Mouse (Mus musculus) limb, embryonic 13.5 days (tissue): ENCODE data around the gene Mphosph9. TPM values are rescaled to one million over a fixed set of nuclear protein-coding genes. Genes with fewer than 3 reads are reported as not detected.

Source experiments
- ATAC-seq: fragments of 200-750 bp; cut with Nextera tagmentation; 2 replicates; pipeline ENCODE4 v1.8.0; 2017; ENCODE audit warnings: low read depth, moderate number of reproducible peaks, moderate TSS enrichment; ENCODE audit not compliant: low FRiP score
- H3K27ac ChIP-seq: fragments of 300-500 bp; sonication (generic); 2 replicates; pipeline ENCODE4 v1.5.1; 2015; ENCODE audit warnings: inconsistent platforms, mild to moderate bottlenecking, moderate library complexity
- H3K27me3 ChIP-seq: fragments of 300-500 bp; sonication (generic); 2 replicates; pipeline ENCODE4 v1.6.1; 2015; ENCODE audit warnings: mild to moderate bottlenecking, inconsistent platforms
- H3K36me3 ChIP-seq: fragments of 300-500 bp; sonication (generic); 2 replicates; pipeline ENCODE4 v1.6.1; 2015; ENCODE audit warnings: inconsistent platforms, mild to moderate bottlenecking, moderate library complexity
- H3K4me1 ChIP-seq: fragments of 300-500 bp; sonication (generic); 2 replicates; pipeline ENCODE4 v1.6.1; 2015; ENCODE audit warnings: inconsistent platforms
- H3K4me2 ChIP-seq: fragments of 300-500 bp; sonication (generic); replicated peaks from 2 replicates; pipeline ENCODE4 v1.6.1; 2015; ENCODE audit warnings: inconsistent platforms, mild to moderate bottlenecking, moderate library complexity
- H3K4me3 ChIP-seq: fragments of 300-500 bp; sonication (generic); 2 replicates; pipeline ENCODE4 v1.5.1; 2015; ENCODE audit warnings: moderate library complexity, mild to moderate bottlenecking, inconsistent platforms
- H3K9ac ChIP-seq: fragments of 300-500 bp; sonication (generic); 2 replicates; pipeline ENCODE4 v1.6.1; 2015; ENCODE audit warnings: mild to moderate bottlenecking, inconsistent platforms
- H3K9me3 ChIP-seq: fragments of 300-500 bp; sonication (generic); 2 replicates; pipeline ENCODE4 v1.6.1; 2016; ENCODE audit warnings: inconsistent platforms
- WGBS: fragments of 180-500 bp; shearing (Covaris S2); methylation state at CpG from one replicate; pipeline ENCODE4 v1.1.7; 2015; 5-methylcytosine and 5-hydroxymethylcytosine counted together
- polyA plus RNA-seq: library from polyadenylated mRNA; unstranded; fragments of >200 nt; fragmentation: Nextera tagmentation; extraction: Ambion mirVana; gene quantifications from 2 replicates; pipeline ENCODE4 v1.2.1, GENCODE M21; 2015

The Mphosph9 gene
- polyA plus RNA-seq, 1 experiment from 2014 or later = 13.2 TPM

GRCm38 (mm10) chr5:124205211-124205610 lies 122.6 kb downstream of the Mphosph9 start:
- 0 out of 2 replicates have a peak overlapping the region, but pooled peaks have one; percentile 25 for H3K9ac ChIP-seq
- peaks cover 32% of the 10 kb centered on the region for H3K4me1 ChIP-seq
- WGBS = 77% methylated on average over 9 of the region's 9 CpGs

GRCm38 (mm10) chr5:124204127-124204794 lies 123.5 kb downstream of the Mphosph9 start:
- H3K9ac ChIP-seq = no peak overlapping the region
- no peak overlapping the region for H3K27ac ChIP-seq
- no peaks in the 10 kb centered on the region for H3K27me3 ChIP-seq
- H3K36me3 ChIP-seq = no peaks in the 10 kb centered on the region
- H3K4me1 ChIP-seq = peaks cover 32% of the 10 kb centered on the region
- no peak overlapping the region for H3K4me2 ChIP-seq
- H3K4me3 ChIP-seq = no peak overlapping the region
- WGBS = 90% methylated on average over 9 of the region's 9 CpGs
- no peaks in the 10 kb centered on the region for H3K9me3 ChIP-seq
- no peak for ATAC-seq

More at GRCm38 (mm10) chr5:124205211-124205610, 122.6 kb downstream of the Mphosph9 start:
- no peaks in the 10 kb centered on the region for H3K27me3 ChIP-seq
- H3K27ac ChIP-seq = no peak overlapping the region
- H3K36me3 ChIP-seq = peaks cover under 1% of the 10 kb centered on the region; the same call in 1 of the 2 replicates
- no peak for ATAC-seq
- H3K9me3 ChIP-seq = no peaks in the 10 kb centered on the region
- no peak overlapping the region for H3K4me2 ChIP-seq
- no peak overlapping the region for H3K4me3 ChIP-seq

GRCm38 (mm10) chr5:124203251-124203650 lies 124.5 kb downstream of the Mphosph9 start:
- H3K4me3 ChIP-seq = no peak overlapping the region
- no peak overlapping the region for H3K9ac ChIP-seq
- no peaks in the 10 kb centered on the region for H3K36me3 ChIP-seq
- no peaks in the 10 kb centered on the region for H3K27me3 ChIP-seq
- ATAC-seq = no peak
- H3K27ac ChIP-seq = no peak overlapping the region; the same call in 1 of the 2 replicates
- no peak overlapping the region for H3K4me2 ChIP-seq
- no peaks in the 10 kb centered on the region for H3K9me3 ChIP-seq
- peaks cover 31% of the 10 kb centered on the region for H3K4me1 ChIP-seq
- 89% methylated on average over 4 of the region's 4 CpGs for WGBS

- Histone ChIP-seq H3K4me2 (no peak overlapping the region), H3K9me3 (no peaks in the 10 kb centered on the region), H3K36me3 (no peaks in the 10 kb centered on the region), H3K4me1 (peaks cover 22% of the 10 kb centered on the region), H3K9ac (no peak overlapping the region), H3K27ac (no peak overlapping the region), H3K4me3 (no peak overlapping the region), H3K27me3 (no peaks in the 10 kb centered on the region)
- WGBS = 57% methylated on average over 4 of the region's 4 CpGs
- no peak for ATAC-seq
Observed at GRCm38 (mm10) chr5:124202071-124202470, 125.7 kb downstream of the Mphosph9 start.

- Histone ChIP-seq H3K4me3 (no peak overlapping the region), H3K27ac (no peak overlapping the region), H3K9me3 (no peaks in the 10 kb centered on the region), H3K4me1 (peaks cover 17% of the 10 kb centered on the region), H3K27me3 (no peaks in the 10 kb centered on the region), H3K9ac (no peak overlapping the region), H3K4me2 (no peak overlapping the region), H3K36me3 (no peaks in the 10 kb centered on the region)
- no peak for ATAC-seq
- WGBS = 68% methylated on average over 2 of the region's 2 CpGs
Observed at GRCm38 (mm10) chr5:124201564-124201963, 126.2 kb downstream of the Mphosph9 start.

Other genes starting within 250 kb of the Mphosph9 start
- gene Abcb9, start 232.2 kb downstream of the Mphosph9 start, polyA plus RNA-seq = 2.9 and 3.0 TPM in 2 replicates
- 19.4 and 21.4 TPM in 2 replicates for gene Ogfod2, start 215.7 kb downstream of the Mphosph9 start, polyA plus RNA-seq
- gene Arl6ip4, start 211.9 kb downstream of the Mphosph9 start, polyA plus RNA-seq = 106 and 115 TPM in 2 replicates
- 3.5 and 4.2 TPM in 2 replicates for gene Pitpnm2, start 78.2 kb downstream of the Mphosph9 start, polyA plus RNA-seq
- gene 2810006K23Rik, start 117 bp upstream of the Mphosph9 start, polyA plus RNA-seq = 16.2 and 16.3 TPM in 2 replicates
- gene Cdk2ap1, start 35.1 kb upstream of the Mphosph9 start, polyA plus RNA-seq = 43.7 and 49.6 TPM in 2 replicates
- gene Sbno1, start 98.0 kb upstream of the Mphosph9 start, polyA plus RNA-seq = 102 and 104 TPM in 2 replicates
- 36.0 and 37.6 TPM in 2 replicates for gene Kmt5a, start 112.0 kb upstream of the Mphosph9 start, polyA plus RNA-seq
- 34.6 and 37.2 TPM in 2 replicates for gene Rilpl2, start 150.4 kb upstream of the Mphosph9 start, polyA plus RNA-seq
- 24.3 and 28.2 TPM in 2 replicates for gene Snrnp35, start 155.2 kb upstream of the Mphosph9 start, polyA plus RNA-seq
- 26.0 and 27.8 TPM in 2 replicates for gene Rilpl1, start 203.4 kb upstream of the Mphosph9 start, polyA plus RNA-seq
- gene Tmed2, start 212.7 kb upstream of the Mphosph9 start, polyA plus RNA-seq = 590 and 600 TPM in 2 replicates
- 17.5 and 17.8 TPM in 2 replicates for gene Ddx55, start 224.9 kb upstream of the Mphosph9 start, polyA plus RNA-seq